Mouse (Mus musculus) layer of hippocampus, adult 2 months (tissue): ENCODE results near the gene Dirc2. TPM values are rescaled to one million over a fixed set of nuclear protein-coding genes. Genes with fewer than 3 reads are reported as not detected.

Experiments
- DNase-seq, 2 experiments: peaks; one replicate each; pipeline ENCODE4 v3.0.0; 2022; ENCODE audit warnings: low spot score in 2 of 2
- H3K27ac ChIP-seq: fragments of 200-600 bp; 2 replicates; pipeline ENCODE4 v1.8.1; 2022
- H3K4me3 ChIP-seq: fragments of 200-600 bp; 2 replicates; pipeline ENCODE4 v1.8.1; 2022; ENCODE audit warnings: mild to moderate bottlenecking
- CTCF ChIP-seq: fragments of 200-600 bp; conservative IDR thresholded peaks from 2 replicates; pipeline ENCODE4 v1.8.1; 2022; ENCODE audit warnings: antibody characterized with exemption, mild to moderate bottlenecking, moderate library complexity
- long read RNA-seq, 2 experiments: library from polyadenylated mRNA; stranded (forward); transcript quantifications; one replicate each; pipeline ENCODE4 v2.0.0; 2021; ENCODE audit warnings: borderline mapping rate in 2 of 2
- total RNA-seq, 2 experiments: library from RNA; stranded (reverse); gene quantifications; 2 replicates each; pipeline ENCODE4 v1.2.3; 2021

Dirc2 gene
- 10 to 100 TPM; 66.3 to 69.1 TPM for total RNA-seq
- long read RNA-seq, experiment 1, full-length matches to known transcripts, result 73 of 85 reads
- long read RNA-seq, experiment 1, partial matches to known transcripts, result 1 of 85 reads
- long read RNA-seq, experiment 1, other reads (novel, unspliced or antisense), result 11 of 85 reads
- long read RNA-seq, experiment 2, full-length matches to known transcripts, result 95 of 110 reads
- long read RNA-seq, experiment 2, partial matches to known transcripts, result 2 of 110 reads
- long read RNA-seq, experiment 2, other reads (novel, unspliced or antisense), result 13 of 110 reads

DNA sequence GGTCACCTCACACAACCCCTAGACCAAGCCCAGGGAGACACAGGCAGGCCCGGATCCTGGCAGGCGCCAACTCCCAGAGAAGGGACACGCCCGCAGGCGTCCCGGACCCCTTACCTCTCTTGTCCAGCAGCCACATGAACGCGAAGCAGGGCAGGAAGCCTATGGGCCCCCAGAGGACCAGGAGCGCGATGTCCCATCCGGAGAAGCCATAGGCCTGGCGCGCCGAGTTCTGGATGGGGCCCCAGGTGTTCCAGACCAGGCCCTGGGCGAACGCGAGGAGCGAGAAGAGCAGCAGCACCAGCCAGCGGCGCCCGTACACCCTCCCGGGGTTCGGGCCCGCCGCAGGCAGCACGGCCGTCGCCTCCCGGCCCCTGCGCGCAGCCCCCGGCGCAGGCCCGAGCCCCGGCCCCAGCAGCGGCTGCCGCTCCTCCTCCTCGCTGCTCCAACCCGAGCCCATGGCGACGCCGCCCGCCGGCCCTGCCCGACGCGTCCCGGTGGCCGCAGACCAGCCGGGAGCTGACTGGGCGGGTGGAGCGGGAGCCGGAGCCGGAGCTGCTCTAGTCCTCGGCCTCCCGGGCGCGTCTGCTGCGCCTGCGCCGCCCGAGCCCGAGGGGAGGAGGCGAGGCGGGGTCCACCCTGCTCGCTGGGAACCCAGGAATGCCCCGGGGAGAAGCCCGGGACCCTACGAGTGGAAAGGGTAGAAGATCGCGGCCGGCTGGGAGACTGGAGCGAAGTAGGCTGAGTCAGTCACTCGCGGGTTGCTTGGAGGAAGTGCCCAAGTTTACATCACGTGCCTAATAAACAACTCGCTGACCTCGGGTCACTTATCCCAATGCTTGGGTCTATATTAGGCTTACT is at the start of gene Dirc2:
Gene Dirc2, minus strand, starts transcription at position 572 of the 858 bp plus-strand sequence.
- H3K4me3 ChIP-seq, result peak within 1 kb of the TSS; percentile 95
- DNase-seq, result peak; percentile 67 to 76
- H3K27ac ChIP-seq, result peak within 1 kb of the TSS; percentile 85
- TF ChIP-seq CTCF, result no peak

- no peak overlapping the region for H3K4me3 ChIP-seq
- TF ChIP-seq CTCF, result peak; percentile 97
- DNase-seq, result peak; percentile 81 to 87
- H3K27ac ChIP-seq, result no peak overlapping the region
These were observed 48.3 kb upstream of the Dirc2 start for GRCm38 (mm10) chr16:35817255-35818089.

- no peak for DNase-seq
- Histone ChIP-seq H3K4me3 (no peak overlapping the region), H3K27ac (no peak overlapping the region)
- no peak for TF ChIP-seq CTCF
These were observed 44.0 kb upstream of the Dirc2 start for GRCm38 (mm10) chr16:35813119-35813518.

DNA sequence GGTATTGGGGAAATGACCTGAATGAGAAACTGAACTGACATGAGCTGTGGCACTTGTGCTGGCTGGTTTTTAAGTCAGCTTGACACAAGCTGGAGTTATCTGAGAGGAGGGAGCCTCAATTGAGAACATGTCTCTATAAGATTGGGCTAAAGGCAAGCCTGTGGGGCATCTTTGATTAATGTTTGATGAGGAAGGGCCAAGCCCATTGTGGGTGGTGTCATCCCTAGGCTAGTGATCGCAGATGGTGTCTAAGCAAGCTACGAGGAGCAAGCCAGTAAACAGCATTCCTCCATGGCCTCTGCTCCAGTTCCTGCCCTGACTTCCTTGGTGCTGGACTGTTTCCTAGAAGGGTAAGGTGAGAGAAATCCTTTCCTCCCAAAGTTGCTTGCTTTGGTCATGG is 39.7 kb upstream of the Dirc2 start:
- DNase-seq, result no peak
- H3K4me3 ChIP-seq, result no peak overlapping the region
- TF ChIP-seq CTCF, result no peak
- no peak overlapping the region for H3K27ac ChIP-seq

DNA sequence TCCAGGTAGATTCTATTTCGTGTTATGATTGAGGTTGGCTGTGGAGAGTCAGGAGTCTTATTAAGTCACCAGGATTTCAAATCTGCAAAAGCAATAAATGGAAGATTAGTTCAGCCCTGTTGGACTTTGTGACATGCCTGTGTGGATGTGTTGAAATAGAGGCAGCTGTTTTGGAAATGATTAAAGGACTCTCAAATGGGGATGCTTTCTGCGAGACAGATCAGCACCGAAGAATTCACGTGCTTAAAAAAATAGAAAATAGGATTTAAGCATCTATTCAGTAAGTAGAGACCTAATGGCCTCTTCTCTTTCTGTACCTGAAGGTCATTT is 38.5 kb upstream of the Dirc2 start:
- TF ChIP-seq CTCF, result no peak
- Histone ChIP-seq H3K27ac (no peak overlapping the region), H3K4me3 (no peak overlapping the region)
- no peak for DNase-seq

DNA sequence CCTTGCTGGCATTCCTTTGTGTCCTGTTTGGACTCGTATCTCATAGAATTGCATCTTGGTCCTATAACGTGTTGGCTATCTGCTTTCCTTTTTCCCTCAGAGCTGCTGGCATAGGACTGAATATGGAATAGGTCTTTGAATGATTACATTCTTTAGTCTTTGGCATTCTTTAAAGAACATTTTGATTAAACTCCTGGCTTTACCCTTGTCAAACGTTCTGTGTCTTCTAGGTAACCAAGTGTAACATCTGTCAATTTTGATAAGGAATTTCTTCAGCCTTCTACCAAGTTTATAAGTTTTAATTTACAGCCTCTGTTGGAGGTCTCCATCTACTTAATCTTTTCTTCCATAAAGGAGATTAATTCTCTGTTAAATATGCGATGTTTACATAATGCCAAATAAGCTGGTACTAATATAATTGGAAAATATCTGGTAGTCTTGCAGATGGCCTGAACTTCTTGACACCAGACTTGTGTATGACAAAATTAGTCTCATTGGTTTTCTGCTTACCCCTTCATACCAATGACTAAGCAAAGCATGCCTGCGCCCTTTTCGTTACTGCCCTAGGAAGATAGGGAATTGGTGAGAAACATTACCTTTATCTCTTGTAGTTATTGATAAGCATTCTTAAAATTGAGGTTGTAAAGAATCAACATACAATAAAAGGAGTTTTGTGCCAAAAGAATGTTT is 38.0 kb upstream of the Dirc2 start:
- no peak for DNase-seq
- no peak overlapping the region for H3K27ac ChIP-seq
- TF ChIP-seq CTCF, result no peak

GRCm38 (mm10) chr16:35803723-35804122 is 34.6 kb upstream of the Dirc2 start:
- H3K27ac ChIP-seq, result no peak overlapping the region
- DNase-seq, result no peak
- TF ChIP-seq CTCF, result no peak
- no peak overlapping the region for H3K4me3 ChIP-seq

More for the DNA sequence above, 38.0 kb upstream of the Dirc2 start:
- no peak overlapping the region for H3K4me3 ChIP-seq

GRCm38 (mm10) chr16:35802163-35802562 is 33.0 kb upstream of the Dirc2 start:
- TF ChIP-seq CTCF, result no peak
- Histone ChIP-seq H3K4me3 (no peak overlapping the region), H3K27ac (no peak overlapping the region)
- no peak for DNase-seq

GRCm38 (mm10) chr16:35791962-35792521 is 22.9 kb upstream of the Dirc2 start:
- Histone ChIP-seq H3K4me3 (no peak overlapping the region), H3K27ac (no peak overlapping the region)
- DNase-seq, result no peak
- no peak for TF ChIP-seq CTCF

GRCm38 (mm10) chr16:35788330-35788729 is 19.2 kb upstream of the Dirc2 start:
- DNase-seq, result no peak
- no peak overlapping the region for H3K27ac ChIP-seq
- no peak overlapping the region for H3K4me3 ChIP-seq
- TF ChIP-seq CTCF, result no peak

DNA sequence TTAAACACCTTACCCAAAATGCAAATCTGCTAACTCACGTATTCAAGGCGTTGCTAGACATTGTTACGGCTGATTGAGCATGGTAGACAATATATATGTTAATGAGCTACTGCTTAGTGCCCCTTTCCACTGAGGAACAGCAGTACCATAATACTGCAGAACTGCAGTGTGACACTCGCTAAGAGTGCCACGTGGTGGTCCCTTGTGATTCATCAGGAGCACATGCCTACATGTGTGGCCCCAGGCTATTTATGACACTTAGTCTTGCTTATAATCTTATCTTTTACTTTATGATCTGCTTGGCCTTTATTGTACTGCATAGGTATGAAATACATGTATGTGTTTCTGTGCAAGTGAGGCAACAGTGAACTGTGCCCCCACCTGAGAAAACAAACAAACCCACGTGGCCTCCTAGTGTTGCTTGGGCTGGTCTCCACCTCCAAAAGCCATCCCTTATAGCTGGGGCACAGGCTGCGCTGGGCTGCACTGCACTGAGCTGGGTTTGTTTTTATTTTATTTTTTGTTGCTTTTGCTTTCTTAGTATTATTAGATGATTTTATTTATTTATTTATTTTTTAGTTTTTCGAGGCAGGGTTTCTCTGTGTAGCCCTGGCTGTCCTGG is 18.5 kb upstream of the Dirc2 start:
- no peak overlapping the region for H3K27ac ChIP-seq
- no peak for TF ChIP-seq CTCF
- no peak overlapping the region for H3K4me3 ChIP-seq
- no peak for DNase-seq

- H3K27ac ChIP-seq, result no peak overlapping the region
These were observed 18.0 kb upstream of the Dirc2 start for GRCm38 (mm10) chr16:35787163-35787562.

More at GRCm38 (mm10) chr16:35787163-35787562, 18.0 kb upstream of the Dirc2 start:
- H3K4me3 ChIP-seq, result no peak overlapping the region
- DNase-seq, result no peak
- TF ChIP-seq CTCF, result no peak
